Mouse (Mus musculus): ENCODE results near the gene Prkcb.
A peak's percentile ranks its signal among the peaks of the same experiment; 100 is the strongest.

The Prkcb gene

DNA sequence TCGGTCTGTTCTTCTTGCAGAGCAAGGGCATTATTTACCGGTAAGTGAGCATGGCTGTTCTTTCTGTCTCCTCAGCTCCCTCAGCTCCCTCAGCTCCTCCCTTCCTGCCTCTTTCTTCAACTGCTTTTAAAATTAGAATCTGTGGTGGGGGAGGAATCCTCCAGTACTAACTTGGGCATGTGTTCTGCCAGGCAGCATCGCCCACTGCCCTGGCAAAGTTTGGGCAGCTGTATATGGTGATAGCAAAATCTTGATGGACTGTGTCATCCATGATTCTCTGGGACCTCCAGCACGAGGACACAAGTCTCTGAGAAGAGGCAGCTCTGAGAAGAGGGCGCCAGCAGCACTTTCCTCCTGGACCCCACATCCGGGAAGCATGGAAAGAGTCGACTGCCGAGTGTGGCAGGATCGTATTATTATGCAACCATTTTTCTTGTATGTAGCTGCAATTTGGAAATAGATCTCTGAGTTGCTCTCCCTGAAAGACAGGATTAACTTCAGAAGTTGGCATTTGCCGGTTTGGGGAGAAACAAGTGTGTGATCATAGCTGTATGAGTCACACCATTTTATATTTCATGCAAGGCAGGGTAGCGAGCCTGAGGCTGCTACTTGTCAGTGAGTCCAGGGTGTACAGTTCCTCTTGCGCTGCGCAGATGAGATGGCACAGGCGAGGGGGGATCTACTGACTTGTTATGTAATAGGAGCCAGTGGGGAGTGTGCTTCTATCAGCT is 296.0 kb downstream of the Prkcb start:
- DNase-seq (ENCODE audit: low spot score in 2 of 2): peak; percentile 77 to 90

DNA sequence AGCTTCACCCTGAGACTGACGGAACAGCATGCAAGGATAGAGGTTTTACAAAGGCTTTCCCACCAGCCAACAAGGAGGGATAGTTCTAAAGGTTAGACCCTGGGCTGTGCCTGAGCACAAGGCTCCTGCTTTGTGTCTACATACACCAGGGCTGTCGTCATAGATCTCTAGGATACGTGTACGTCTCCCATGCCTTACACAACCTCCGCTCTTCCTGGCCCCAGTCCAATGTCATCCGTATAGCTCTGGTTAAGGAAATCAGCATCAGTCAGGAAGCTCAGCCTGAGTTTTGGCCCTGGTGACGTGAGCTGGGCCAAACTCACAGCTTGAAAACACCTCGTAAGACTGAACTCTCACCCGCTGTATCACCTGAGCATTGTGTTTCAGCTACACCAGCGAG is 307.3 kb downstream of the Prkcb start:
- DNase-seq (ENCODE audit: low spot score in 2 of 2): no peak

DNA sequence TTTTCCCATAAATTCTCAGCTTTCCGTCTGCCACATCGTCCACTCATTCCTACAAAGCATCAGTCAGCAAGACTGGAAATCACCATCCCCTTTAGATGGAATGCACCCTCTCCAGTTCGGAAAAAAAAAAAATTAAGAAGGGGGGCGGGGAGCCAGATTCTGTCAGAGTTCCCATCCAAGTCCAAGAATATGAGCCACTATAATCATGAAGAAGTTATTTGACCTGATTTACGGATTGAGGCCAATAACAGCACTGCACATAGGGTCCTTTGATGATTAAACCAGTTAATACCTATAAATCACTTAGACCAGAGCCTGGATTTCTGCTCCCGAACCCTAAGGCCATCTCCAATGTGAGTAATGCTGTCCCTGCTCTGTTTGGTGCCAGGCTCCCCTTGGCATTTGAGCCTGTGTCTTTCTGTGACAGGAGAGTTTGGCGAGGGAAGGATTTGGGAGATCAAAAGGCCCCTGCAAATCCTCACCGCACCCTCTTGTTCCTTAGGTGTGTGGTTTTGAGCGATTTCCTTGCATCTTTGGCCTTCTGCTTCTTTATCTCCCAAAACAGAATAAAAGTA is 308.1 kb downstream of the Prkcb start:
- no peak for DNase-seq (ENCODE audit: low spot score in 2 of 2)

DNA sequence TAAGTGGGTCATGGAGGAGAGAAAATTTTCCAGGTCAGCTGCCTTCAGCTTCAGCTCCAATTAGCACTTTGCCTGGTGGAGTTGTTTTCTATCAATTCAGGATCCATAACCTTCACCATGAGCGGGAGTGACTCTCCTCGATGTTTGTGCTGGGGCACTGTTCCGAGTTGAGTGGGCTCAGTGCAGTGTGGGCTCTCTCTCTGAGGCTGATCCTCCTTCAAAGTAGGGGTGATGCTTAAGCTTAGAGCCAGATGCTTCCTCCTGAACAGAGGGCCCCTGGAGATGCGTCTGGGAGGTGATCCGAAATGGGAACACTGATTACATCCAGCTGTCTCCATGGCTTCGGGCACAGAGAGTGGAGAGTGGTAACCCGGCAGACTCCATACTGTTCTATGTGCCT is 308.8 kb downstream of the Prkcb start:
- peak in 1 of 2 experiments; percentile 18 for DNase-seq (ENCODE audit: low spot score in 2 of 2)

DNA sequence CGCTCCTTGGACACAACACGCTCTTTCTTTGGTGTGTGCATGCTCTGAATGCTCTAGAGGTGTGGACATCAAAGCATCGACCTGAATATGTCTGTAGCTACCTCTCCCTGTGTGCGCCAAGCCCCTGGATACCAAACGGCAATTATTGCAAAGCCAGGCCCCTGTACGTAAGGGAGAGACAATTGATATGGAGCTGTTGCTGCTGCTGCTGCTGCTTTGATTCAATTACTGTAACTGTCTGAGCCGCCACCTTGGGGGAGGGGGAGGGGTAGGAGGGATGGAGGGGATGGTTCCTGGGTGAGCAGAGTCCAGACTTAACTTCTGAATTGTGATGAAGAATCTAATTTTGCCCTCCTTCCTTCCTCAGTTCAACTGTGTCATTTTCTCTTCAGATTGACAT is 312.3 kb downstream of the Prkcb start:
- DNase-seq (ENCODE audit: low spot score in 2 of 2): no peak

DNA sequence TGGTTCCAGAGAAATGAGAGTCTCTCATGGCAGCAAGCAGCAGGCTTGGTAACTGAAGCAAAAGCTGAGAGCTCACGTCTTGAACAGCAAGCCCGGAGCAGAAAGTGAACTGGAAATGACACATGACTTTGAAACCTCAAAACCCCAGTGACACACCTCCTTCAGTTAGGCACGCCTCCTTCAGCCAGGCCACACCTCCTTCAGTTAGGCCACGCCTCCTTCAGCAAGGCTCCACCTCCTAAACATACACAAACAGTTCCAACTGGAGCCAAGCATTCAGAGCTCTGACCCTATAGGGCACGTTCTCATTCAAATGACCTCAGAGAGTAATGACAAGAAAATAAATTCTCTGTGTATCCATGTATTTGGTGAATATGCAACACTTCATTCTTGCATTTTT is 316.5 kb downstream of the Prkcb start:
- DNase-seq (ENCODE audit: low spot score in 2 of 2): no peak

DNA sequence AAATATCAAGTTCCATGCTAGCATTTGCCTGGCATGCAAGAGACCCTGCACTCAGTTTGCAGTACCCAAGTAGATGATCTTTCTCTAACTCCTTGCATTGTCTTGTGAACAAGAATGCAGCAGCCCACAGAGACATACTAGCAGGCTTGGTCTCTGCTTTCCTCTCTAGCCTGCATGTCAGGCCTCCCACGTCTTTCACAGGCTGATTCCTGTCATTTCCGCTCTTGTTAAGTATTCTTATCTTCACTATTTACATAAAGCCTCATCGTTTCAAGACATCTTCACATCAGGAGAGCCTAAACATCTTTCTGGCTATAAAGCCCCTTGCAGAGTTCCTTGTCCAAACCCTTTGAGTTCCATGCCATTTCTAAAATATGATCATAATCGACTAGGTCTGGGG is 320.9 kb downstream of the Prkcb start:
- DNase-seq (ENCODE audit: low spot score in 2 of 2): no peak

DNA sequence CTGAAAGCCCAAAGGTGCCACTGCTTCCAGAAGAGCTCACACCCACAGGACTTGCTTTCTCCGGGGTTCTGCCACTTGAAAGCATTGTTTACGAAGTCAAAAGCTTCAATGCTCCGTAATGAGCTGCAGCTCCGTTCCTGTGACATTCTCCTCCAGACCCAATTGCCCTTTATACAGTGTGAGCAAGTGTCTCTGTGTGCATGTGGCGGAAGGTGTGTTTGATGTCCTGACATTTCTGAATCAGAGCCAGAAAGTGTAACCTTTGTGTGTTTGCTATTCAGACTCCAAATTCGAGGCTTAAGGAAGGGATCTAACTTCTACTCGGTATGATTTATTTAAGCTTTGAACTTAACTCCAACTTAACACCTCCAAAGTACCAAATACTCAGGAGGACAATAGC is 321.6 kb downstream of the Prkcb start:
- no peak for DNase-seq (ENCODE audit: low spot score in 2 of 2)

DNA sequence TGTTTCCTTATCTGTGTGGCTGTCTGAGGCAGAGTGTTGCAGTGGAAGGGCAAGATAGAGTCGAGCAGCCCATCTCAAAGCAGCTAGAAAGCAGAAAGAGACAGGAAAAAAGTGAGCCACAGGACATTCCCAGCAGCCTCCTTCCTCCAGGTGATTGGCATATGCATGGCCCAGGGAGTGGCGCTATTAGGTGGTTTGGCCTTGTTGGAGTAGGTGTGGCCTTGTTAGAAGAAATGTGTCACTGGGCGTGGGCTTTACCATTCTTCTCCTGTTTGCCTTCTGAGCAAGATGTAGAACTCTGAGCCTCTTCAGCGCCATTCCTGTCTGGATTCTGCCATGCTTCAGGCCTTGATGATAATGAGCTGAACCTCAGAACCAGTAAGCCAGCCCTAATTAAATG is 325.3 kb downstream of the Prkcb start:
- DNase-seq (ENCODE audit: low spot score in 2 of 2): no peak

DNA sequence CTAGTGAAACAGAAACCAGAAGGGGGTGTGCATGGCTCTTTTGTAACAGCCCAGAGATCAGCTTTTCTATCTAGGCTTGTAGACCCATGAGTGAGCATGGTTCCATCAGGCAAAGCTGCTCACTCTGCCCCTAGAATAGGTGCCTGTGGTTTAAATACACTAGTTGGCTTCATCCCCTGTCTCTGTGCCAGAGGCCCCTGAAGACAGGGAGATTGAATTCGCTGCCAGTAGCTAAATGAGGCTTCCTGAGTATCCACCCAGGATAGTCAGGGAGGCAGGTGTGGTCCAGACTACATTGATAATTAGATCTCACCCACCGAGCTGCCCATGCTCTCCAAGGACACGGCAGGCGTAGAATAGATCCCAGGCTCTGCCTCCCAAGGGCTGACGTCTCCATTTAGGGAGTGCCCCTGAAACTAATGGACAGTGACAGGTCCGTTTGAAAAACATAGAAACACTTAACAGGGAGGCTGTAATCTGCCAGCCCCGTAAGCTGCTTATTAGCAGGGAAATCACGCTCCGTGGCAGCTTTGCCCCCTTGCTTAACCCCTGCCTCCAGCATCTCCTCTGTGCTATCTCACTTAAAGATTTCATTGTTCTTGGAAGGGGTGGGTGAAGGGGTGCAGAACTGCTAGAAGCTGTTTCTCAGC is 333.7 kb downstream of the Prkcb start:
- no peak for DNase-seq (ENCODE audit: low spot score in 2 of 2)

DNA sequence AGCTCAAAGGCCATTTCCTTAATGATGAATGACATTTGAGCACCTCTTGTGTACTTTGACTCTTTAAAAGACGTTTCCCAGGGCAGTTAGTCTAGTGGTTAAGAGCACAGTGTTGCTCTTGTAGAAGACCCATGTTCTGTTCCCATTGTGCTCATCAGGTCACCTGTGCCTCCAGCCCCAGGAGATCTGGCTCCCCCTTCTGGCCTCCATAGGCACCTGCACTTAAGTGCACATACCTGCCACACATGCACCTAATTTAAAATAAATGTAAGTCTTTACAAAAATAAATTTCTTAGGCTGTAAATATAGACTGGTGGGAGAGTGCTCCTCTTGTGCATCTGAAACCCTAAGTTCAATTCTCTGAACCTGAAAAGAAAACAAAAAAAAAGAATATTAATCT is 335.2 kb downstream of the Prkcb start:
- no peak for DNase-seq (ENCODE audit: low spot score in 2 of 2)

DNA sequence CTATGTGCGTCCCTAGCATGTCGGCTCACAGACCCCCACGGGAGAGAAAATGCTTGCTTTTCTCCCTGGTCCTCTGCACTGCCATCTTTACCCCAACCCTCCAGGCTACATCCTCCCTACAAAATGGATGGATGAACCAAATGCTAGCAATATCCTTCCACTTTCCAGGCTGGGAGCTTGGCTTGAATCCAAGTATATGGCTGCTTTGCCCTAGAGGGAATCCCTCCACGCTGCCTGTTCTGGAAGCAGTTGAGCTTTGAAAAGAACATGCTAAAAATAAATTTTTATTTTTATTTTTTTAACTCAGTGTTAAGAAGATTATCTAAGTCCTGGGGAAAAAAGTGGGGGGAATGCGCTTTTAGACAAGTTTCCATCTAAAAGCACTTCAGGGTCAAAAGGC is 339.5 kb downstream of the Prkcb start:
- DNase-seq (ENCODE audit: low spot score in 2 of 2): no peak

DNA sequence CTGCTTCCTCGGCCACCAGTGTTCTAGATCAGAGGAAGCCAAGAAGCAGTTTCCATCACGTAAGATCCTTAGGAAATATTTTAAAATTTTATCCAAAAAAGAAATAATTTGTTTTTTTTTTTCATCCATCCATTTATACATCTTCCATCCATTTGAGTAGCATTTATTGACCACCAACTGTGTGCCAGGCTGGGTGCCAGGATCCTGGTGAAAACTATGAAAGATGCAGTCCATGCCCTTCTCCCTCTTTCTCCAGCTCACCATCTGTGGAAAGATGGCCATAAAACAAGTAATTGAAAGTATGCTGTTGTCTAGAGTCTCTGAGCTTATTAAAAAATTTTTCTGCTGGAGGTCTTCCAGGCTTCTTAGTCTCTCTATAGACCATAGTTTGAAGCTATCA is 341.8 kb downstream of the Prkcb start:
- no peak for DNase-seq (ENCODE audit: low spot score in 2 of 2)

DNA sequence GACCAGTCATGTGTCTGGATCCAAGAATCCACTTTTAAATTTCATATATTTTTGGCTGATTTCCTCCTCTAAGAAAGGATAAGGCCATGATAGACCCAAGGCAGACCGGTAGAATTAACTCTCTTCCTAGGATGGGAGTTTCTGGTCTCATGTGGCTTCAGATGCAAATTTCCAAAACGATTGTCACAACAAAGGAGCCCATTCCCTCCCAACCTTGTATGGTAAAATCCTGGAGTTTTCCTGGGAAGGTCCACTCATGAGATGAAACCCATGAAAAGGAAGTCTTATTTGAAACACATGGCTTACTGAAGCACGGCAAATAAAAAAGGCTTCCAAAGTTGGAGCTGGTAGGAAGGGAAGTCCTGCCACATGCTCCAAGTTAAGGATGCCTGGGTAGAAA is 342.6 kb downstream of the Prkcb start:
- no peak for DNase-seq (ENCODE audit: low spot score in 2 of 2)

DNA sequence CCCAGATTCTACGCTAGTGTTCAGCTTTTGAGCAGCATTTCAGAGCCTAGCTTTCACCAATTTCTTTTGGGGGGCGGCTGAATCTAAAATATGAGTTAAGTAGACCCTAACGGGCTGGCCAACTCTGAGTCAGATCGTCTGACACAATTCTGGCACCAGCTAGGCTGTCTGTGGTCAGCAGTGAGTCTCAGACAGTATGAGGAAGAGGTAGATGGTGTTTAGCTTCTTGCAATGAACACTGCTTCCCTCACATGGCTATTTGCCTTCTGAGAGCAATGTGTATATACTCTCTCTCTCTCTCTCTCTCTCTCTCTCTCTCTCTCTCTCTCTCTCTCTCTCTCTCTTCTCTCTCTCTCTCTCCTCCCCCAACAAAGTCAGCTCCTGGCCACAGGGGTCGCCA is 344.4 kb downstream of the Prkcb start:
- DNase-seq (ENCODE audit: low spot score in 2 of 2): no peak

DNA sequence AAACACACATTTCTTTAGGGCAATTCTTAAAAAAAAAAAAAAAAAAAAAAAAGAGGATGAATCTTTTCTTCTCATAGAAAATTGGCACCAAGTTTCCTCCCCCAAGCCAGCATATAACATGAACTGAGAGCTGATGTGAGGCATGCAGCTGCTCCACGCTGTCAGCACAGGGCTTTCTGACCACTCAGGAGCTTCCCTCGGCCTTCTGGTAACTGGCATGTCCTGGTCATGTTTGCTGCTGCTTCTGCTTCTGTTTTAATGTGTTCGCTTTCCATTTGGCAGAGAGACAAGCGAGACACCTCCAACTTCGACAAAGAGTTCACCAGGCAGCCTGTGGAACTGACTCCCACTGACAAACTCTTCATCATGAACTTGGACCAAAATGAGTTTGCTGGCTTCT is 344.9 kb downstream of the Prkcb start:
- no peak for DNase-seq (ENCODE audit: low spot score in 2 of 2)

DNA sequence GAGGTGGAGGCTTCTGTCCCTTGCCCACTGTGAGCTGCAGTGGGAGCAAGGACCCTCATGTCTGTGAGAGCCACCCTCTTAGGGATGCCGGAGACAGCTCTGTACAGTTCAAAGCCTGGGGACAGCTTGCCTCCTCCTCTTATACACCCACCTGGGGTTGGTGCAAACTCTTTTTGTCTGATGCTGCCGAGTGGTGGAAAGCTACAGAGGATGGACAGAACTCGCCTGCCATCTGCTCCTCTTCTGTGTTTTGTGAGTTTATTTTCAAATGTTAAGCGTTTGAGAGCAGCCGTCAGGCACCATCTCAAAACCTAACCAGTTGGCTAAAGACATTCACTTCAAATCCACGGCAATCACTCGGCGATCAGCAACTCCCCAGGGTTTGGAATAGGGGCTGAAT is 355.1 kb downstream of the Prkcb start:
- DNase-seq (ENCODE audit: low spot score in 2 of 2): peak; percentile 57 to 67

DNA sequence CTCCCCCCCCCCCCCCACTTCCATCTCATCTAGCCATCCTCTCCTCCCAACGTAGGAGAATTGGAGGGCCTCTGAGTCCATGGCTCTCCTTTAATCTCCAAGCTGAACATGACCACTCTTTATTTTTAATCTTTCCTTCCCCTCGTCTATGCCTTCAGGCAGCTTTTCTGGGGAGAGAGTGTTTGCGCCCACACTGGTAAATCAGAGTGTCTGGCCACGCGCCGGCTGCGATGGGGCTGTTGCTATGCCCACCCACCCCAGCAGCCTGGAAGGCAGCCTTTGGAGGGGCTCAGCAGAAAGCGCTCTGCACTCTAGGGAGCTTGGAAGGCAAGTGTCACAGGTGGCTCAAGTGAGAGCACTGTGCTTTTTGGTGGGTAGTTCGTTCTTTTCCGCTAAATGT is 360.8 kb downstream of the Prkcb start:
- DNase-seq (ENCODE audit: low spot score in 2 of 2): peak; percentile 66 to 70

DNA sequence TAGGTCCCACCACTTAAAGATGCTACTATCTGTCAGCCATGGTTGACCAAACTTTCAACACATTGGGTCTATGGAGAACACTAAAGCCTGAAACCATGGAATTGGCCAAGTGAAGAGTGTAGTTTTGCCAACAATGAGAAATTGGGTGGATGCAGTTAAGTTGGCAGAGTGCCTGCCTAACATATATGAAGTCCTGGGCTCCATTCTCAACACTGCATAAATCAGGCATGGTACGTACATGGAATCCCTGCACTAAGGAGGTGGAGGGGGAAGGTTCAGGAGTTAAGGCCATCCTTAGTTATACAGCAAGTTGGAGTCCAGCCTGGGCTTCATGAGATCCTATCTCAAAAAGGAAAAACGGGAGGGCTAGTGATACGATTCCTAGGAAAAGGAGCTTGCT is 364.0 kb downstream of the Prkcb start:
- DNase-seq (ENCODE audit: low spot score in 2 of 2): no peak

DNA sequence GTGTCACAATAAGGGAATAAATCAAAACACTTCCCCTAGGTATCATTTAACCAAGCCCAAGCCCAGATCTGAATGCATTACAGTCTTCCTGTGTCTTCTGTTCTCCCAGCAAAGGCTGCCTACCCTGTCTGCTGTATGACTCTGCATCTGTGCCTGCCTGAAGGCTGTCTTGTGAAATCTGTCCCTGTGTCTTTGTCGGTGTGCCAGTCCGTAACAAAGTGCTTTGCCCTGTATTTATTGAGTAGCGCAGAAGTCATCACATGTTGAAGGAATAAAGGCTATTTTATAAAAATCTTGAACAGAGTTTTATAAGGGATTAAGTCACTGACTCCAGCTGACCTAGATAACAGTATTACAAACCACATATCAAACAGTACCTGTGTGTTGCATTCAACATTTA is 368.1 kb downstream of the Prkcb start:
- no peak for DNase-seq (ENCODE audit: low spot score in 2 of 2)

DNA sequence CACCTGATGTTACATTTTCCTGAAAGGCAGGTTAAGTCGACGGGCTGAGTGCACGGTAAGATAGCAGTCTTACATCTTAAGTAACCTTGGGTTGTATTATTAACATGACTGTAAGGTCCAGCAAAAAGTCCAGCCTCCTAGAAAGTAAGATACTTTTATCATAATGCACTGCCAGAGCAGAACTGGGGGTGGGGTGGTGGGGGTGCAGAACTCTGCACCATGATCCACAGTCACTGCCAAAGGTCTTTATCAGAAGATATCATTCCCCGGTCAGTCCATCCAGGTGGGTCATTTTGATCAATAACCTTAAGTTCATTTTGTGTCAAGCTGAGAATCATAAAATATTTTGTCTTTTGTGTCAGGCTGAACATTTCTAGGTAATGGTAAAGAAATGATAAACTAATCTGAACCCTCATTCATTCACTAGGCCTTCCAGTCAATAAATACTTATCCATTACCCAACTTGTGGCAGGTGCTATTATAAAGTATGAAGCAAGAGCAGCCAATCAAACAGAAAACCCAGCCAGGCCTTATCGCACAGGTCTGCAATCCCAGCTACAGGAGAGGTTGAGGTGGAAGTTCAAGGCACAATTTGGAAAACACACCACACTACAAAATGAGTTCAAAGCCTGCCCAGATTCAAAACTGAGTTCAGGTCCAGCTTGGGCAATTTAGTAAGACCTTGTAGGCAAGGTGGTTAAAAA is 369.0 kb downstream of the Prkcb start:
- DNase-seq (ENCODE audit: low spot score in 2 of 2): no peak

DNA sequence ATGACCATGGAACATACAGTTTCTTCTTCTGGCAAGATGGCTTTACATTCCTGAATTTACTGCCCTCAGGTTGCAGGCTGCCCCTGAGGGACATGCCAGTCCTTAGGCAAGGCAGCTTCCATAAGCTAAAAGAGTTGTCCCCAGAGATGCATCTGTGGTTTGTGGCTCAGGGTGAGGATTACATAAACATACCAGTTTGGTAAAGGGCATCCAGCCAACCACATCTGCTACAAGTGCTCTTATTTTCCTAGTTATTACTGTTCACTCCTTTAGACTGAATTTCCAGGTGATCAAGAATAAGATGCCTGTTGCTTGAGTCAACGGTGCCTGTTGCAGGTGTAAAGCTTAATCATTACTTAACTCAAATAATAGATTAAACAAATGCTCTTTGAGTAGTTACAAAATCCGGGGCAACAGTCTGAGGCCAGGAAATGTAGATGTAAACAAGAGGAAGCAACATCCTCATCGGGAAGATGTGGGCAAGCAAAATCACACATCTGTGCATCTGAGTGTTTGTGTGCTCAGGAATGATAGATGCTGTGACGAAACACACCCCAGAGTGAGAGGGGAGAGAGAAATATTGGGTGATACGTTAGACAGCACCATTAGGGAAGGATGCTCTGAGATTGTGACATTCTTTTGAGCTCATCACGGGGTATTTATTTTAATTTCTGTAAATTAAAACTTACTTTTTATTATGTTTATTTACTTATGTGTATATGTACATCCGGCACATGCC is 376.9 kb downstream of the Prkcb start:
- no peak for DNase-seq (ENCODE audit: low spot score in 2 of 2)

Data from right cerebral cortex, adult 2 months (tissue).